Mouse (Mus musculus) embryo, embryonic 10 days (tissue): ENCODE measurements around the gene Trpm1.

Experiments
- DNase-seq: peaks from one replicate; pipeline ENCODE4 v3.0.0-alpha.2; 2015; ENCODE audit warnings: low spot score

The Trpm1 gene

DNA sequence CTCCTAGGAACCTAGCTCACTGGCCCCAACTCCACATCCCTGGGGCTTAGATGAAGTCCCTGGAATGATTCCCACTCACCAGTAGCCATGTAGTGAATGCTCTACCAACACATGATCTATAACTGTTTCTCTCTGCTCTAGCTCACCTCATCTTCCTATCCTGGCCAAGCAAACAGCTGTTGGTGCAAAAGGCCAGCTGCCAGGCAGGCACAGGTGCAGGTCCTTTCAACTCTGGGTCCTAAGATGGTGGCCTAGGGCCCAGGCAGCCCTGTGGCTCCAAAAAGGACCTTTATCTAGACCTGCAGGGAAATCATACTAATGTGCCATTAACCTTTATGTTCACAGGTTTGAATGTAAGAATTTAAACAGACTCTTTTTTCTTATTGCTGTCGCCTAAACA lies 10.3 kb downstream of the Trpm1 start:
- no peak for DNase-seq

DNA sequence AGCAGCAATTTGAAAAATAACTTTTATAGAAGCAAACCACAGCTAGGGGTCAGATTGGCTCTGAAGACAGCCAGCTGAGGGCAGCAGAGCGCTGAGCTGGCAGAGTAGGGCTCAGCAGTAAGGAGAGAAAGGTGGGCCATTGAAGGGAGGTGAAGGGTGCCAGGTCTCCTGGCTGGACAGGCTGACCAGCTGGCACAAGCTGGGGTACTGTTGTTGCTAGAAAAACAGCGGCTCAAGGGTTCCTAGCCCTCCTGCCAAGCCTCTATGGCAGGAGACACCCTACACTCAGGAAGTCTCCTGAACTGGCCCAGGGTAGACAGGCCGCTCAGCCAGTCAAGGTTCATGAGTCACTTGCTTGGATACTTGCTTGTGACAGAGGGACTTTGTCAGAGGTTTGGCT lies 11.4 kb downstream of the Trpm1 start:
- DNase-seq = peak; percentile 65

DNA sequence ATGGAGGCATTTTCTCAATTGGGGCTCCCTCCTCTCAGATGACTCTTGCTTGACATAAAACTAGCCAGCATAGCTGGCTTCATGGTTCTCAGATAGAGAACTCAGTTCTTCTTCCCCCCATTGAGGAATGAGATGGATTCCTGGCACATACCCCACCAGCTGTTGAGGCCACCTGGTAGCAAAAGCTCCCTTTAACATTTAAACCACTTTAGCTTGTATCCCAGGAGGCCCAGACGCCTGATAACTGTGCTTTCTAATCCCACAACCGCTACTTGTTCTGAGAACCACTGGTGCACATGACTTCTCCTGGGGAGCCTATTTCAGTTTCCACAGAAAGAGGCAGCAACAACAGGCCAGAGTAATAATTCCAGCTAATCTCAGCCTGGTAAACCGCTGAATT lies 12.4 kb downstream of the Trpm1 start:
- DNase-seq = no peak

DNA sequence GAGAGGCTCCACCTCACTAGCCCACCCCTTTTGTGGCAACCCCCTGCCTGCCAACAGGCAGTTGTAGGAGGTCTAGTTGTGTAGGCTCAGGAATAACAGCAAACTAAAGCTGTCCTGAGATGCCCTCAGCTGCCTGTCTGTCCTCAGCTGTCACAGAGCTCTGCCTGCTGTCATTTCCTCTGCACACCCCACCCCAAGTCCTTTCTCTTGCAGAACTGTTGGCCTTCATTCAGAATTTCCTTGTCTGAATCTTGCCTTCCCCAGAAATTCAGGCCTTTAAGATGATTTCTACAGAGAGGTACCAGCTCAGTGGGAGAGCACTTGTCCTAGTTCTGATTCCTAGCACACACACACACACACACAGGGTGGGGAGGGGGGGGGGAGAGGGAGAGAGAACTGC lies 13.1 kb downstream of the Trpm1 start:
- DNase-seq = no peak

DNA sequence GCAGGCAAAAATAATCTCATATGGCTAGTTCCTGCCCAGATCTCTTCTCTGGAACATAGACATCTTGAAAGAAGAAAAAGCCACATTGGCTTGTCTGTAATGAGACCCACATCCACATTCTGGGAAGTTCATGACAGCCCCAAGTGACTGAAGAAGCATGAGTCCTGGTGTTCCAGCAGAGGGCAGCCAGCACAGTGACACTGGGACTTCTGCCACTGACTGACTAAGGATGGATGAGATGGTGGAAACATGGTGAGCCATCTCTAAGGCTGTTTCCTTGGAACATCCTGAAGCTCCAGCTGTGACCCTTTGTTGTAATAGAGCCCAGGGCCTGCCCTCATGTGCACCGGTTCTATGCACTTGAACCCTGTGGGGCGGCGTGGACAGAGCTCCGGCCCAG lies 25.7 kb downstream of the Trpm1 start:
- no peak for DNase-seq

DNA sequence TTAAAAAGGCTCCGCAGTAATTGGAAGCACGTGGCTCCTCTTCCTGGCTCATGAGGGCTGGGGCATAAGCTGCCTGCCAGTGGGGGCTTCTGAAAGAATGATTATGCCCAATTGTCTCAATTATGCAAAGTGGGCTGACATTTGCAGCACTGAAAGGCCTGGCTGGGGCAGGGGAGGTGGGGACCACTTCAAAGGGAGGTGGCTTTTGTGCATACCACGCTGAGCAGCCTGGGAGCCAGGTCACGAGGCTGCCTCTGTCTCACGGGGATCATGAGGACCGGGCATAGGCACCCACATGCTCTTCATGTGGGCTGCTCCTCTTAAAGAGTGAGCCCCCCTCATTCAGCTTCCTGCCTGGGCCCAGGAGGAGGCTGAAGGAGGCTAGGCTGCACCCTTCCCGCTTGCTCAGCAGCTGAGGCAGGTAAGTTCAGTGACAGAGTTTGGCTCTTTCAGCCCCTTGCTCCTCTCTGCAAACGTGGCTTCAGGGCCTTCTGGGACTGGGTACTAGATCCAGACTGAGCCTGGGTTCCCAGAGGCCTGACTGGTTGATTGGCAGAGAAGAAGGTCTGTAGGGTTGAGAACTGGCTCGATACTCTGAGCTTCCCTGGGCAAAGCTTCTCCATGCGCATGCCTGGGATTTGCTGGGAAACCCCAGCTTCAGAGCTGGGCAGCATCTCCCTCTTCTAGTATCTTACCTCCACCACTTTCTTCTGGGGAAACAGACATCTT lies 31.7 kb downstream of the Trpm1 start:
- DNase-seq = no peak

DNA sequence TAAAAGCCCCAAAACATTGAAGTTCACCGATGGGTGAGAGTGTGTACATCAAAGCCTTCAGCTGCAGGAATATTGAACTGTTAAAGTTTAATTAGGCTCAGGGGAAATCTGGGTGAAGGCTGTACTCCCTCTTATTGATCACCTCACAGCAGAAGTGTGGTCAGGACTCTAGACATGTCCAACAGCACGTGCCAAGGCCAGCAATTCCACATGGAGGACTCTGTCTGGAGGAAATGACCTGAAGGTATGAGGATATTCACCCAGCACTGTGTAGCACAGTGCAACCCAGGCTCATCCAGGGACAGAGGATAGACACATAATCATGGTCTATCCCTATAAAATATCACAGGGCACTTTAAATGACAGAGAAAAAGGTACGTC lies 32.3 kb downstream of the Trpm1 start:
- no peak for DNase-seq

DNA sequence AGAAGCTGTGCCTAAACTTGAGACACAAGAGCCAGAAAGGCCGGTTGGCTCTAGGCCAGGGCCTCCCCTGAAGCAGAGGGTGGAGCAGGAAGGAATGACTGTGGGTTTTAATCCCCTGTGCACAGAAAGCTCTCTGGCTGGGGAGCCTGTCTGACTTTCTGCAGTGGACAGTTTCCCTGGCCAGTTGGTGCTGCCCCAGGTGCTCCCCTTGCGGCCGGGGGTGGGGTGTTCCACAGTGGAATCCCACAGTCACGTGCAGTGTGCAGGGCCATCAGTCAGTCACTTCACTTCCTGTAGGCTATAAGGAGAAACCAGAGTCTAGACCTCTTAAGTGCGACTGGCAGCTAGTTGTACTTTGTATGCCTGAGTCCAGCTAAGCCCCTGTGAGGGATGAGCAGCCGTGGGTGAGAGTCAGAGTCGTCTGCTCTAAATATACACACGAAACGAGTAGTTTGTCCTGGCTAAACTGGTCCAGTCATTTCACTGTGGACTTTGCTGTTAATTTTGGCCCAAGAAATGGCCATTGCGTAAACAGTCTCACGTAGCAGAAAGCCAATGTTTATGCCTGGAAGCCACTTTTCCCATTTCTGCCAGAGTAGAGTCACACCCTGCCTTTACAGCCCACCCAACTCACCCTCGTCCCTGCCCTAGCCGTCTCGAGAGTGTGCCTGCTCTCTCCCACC lies 38.8 kb downstream of the Trpm1 start:
- no peak for DNase-seq

DNA sequence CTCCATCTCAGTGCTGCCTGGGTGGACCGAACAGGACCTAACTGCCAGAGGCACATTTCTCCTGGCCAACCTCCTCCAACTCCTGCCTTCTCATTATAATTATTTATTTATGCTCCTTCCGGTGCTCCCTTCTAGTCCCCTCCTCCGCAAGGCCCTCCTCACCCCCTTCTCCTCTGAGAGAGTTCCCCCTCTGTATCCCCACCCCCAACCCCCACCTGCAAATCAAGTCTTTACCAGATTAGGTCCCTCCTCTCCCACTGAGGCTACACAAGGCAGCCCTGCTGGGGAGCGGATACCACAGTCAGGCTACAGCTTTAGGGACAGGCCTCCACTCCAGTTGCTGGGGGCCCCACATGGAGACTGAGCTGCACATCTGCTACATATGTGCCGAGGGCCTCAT lies 39.8 kb downstream of the Trpm1 start:
- DNase-seq = no peak

DNA sequence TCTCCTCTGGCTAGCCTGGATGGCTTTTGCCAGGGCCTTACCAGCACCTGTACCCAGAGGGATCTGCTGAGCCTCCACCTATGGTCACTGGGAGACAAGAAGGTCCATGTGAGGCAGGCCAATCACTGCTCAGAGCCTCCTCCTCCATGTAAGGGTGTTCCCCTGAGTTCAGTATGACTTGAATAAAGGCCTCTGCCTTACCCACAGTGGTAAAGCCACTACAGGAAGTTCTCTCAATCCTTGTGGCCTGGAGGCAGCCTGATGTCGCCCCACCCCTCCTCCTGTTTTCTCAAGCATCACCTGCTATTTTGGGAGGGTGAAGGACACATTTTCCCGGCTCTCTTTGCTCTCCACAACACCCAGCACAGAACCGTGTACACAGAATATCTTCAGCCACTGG lies 42.5 kb downstream of the Trpm1 start:
- no peak for DNase-seq

DNA sequence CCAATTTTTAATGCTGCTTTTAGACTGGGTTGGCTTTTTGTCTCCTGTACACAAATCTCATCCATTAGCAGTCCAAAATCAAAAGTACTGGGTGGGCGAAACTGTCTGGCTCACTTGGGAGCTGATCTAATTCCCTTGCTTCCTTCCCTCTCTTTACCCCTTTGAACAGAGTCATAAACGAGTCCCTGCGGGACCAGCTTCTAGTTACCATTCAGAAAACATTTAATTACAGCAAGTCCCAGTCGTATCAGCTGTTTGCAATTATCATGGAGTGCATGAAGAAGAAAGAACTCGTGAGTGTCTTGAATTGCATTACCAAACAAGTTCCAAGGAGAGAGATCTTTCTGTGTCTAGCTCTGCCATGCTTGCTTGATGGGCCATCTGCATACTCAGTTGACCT lies 55.1 kb downstream of the Trpm1 start:
- no peak for DNase-seq

DNA sequence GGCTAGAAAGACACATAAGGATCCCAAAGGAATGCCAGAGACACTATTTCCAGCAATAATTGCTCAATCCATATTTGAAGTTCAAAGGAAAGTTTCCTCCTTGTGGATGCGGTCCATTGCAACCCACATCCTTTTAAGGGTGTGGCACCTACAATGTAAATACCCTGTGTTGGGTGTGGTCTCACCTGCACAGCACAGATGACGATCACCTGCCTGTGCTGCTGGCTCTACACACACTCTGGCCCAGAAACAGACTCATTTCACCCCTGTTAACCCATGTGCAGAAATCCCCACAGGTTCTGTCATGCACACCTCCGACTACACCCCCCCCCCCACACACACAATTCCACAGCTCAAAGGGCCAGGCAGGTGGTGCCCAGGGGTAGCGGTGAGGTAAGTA lies 59.2 kb downstream of the Trpm1 start:
- no peak for DNase-seq

DNA sequence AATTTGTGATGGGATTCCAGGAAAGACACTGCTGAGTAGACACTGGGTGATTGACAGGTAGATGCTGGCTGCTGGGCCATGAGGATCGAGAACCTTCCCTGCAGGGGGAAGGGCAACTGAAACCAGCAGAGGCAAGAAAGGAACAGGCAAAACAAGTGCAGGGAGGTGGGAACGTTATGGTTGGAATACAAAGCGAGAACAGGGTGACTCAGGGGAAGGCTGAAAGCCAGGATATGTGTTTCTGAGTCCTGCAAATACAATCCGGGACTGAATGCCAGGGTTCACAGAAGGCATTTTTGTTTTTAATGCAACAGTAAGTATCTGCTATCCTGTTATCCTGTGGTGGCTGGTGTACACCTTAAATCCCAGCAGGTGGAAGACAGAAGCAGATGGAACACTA lies 60.4 kb downstream of the Trpm1 start:
- DNase-seq = no peak

DNA sequence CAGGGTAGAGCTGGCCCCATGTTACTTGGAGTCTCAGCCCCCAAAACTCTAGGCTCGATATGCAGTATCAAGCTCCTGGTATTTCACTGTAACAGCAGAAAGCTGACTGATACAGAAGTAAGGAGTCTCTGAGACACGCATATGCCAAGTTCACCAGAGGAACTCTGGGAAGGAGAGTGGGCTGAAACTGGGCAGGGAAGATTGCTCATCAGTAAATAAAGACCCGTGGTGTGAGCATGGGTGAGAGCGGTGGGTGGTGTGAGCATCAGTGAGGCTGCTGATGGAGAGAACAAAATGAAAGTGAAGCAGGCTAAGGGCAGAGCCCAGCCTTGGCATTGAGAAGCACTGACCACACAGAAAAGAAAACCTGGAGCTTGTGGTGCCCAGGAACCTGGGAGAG lies 62.0 kb downstream of the Trpm1 start:
- DNase-seq = no peak

DNA sequence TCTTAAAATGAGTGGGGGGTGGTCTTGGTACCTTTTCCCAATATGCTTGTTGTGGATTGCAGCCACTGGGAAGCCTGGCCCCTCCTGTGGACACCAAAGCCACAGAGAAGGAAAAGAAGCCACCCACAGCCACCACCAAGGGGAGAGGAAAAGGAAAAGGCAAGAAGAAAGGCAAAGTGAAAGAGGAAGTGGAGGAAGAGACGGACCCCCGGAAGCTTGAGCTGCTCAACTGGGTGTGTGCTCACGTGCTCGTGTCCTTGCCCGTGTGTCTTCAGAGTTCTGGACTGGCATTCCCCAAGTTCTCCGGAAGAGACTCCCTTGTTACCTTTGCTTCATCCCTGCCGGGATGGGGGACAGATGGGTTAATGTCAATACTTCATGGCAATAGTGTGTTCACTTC lies 63.8 kb downstream of the Trpm1 start:
- no peak for DNase-seq

DNA sequence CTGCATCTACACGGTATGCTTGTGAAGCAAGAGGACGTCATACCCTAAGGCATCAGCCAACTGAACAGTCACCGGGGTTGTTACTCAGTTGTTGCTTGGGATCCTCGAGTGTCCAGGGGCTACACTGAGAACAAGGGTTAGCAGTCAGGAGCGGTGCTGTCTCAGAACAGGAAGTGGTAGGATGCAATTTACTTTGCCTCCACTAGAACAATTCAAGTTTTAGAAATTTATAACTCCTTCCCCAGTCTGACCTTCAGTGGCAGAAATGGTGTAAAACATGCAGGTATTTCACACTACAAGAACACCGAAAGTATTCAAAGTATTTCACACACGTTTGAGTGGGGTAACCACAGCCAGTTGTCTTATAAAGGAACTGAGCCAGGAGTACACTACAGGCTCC lies 66.1 kb downstream of the Trpm1 start:
- no peak for DNase-seq

DNA sequence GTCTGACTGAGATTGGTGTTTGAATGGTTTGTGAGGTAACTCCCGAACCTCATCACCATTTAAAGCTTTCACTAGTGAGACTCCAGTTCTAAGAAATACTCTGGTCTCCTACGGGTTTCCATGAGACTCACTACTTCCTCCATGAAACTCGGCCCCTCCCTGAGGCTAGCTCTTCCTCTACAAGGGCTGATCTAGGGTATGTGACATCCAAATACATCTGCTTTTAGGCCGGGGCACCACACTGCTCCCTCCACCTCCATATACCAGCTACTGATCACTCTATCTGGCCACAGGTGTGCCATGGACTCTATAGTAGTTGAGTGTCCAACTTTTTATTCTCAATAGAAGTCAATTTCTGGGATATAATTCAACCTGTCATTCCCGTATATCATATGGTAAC lies 69.6 kb downstream of the Trpm1 start:
- DNase-seq = no peak

DNA sequence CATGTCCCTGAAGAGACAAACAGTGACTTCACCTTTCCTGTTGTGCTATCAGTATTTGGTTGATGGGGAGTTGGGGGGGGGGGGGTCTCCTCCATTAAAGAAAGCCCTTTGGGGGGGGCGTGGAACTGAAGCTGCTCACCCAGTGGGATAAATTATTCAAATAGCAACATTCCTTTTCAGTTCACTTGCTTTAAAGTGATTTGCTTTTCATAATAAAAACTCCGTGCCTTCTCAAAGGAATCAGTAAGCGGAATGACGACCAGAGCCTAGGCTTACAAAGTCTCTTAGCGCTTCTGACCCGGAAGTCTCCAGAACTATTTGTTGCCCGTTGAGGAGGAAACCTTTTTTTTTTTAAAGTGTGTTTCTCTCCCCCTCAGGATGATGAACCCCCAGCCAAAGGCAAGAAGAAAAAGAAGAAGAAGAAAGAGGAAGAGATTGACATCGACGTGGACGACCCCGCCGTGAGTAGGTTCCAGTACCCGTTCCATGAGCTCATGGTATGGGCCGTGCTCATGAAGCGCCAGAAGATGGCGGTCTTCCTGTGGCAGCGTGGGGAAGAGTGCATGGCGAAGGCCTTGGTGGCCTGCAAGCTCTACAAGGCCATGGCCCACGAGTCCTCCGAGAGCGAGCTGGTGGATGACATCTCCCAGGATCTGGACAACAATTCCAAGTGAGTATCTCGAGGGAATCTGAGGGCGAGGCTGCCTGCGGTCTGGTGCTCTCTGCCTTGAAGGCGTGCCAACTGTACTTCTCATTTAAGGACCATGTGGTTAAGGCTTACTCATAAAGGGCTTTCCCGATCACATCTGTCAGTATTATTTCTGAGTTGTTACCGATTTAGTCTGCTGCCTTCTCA lies 72.9 kb downstream of the Trpm1 start:
- DNase-seq = no peak

DNA sequence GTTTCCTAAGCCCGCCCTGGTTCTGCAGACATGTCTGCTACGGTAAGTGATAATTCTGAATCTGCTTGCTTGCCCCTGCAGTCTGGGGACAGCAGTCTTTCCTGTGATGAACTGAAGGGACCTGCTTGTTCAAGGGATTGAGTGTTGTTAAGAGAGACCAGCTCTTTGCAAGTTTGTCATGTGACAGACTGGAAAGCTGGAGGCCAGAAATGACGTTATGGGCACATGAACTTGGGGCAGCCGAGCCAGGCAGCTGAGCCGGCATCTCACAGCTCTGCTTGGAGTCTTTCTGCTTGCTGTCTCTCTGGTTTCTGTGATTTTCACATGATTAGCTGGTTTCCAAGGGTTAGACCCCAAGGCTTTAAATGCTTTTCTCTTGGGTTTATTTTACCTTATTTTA lies 74.0 kb downstream of the Trpm1 start:
- no peak for DNase-seq

DNA sequence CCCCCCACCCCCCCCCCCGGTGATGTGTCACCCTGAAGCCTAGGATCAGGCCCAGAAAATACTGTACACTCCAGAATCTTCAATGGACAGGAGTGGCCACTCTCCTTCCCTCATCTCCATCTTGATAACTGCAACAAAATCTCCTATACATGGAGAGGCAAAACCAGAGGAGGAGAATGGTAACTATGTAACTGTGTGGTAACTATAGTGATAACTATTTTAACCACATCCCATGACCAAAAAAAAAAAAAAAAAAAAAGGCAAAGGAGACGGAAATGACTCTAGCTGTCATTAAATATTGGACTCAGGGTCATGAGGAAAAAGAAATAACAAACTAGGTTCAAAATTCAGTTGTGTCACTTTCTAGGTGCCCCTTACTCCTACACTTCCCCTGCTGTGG lies 74.7 kb downstream of the Trpm1 start:
- DNase-seq = no peak

DNA sequence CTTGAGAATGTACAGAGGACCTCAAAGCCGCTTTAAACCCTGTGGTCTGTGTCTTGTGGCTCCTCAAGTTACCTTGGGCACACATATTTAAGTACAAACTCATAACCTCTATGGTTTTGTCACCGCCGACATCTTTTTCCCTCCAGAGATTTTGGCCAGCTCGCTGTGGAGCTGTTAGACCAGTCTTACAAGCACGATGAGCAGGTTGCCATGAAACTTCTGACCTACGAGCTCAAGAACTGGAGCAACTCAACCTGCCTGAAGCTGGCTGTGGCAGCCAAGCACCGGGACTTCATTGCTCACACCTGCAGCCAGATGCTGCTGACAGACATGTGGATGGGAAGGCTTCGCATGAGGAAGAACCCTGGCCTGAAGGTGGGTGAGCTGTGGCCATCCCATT lies 76.3 kb downstream of the Trpm1 start:
- DNase-seq = no peak

DNA sequence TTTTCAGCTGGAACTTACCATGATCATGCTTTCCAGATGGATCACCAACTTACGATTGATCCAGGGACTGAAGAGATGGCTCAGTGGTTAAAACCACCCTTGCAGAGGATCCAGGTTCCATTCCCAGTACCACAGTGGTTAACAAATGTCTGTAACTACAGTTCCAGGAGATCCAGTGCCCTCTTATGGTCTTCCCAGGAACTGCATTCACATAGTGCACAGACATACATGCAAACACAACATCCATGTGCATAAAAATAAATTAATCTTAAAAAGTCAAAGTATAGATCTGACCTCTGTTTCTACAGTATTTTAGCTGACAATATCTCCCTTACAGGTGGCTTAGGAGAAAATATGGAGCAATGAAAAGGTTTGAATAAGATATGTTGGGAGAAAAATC lies 77.4 kb downstream of the Trpm1 start:
- DNase-seq = no peak

DNA sequence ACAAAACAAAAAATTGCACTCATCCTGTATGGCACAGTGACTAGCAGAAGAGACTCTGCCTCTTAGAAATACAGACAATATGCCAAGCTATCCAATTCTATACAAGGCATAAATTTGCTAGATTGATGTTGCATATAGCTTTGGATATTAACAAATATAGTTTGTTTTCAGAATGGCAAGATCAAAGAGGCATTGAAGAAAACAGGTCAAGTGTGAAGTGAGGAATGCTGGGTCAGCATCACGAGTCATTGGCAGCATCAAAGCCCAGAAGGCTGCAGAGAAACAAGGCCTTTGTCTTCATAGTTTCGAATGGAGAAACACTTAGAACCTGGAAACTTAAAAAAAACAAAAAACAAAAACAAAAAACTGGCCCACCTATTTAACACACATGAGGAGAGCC lies 78.4 kb downstream of the Trpm1 start:
- DNase-seq = no peak
